Mouse (Mus musculus) stomach, postnatal 0 days (tissue): ENCODE measurements around the gene Chka.

Experiments
- CTCF ChIP-seq: IDR thresholded peaks from 2 replicates; pipeline ENCODE4 v1.5.1; 2016; ENCODE audit warnings: antibody characterized with exemption, low read depth, mild to moderate bottlenecking, moderate library complexity
- EP300 ChIP-seq: optimal IDR thresholded peaks from 2 replicates; pipeline ENCODE3; 2016; ENCODE audit warnings: antibody characterized with exemption

GRCm38 (mm10) chr19:3893545-3894116 is 42.1 kb downstream of the Chka start:
- TF ChIP-seq CTCF: no peak
- no peak for TF ChIP-seq EP300
